Comparison of ENCODE assay signal across 18 mouse cellular contexts in the genomic region with DNA sequence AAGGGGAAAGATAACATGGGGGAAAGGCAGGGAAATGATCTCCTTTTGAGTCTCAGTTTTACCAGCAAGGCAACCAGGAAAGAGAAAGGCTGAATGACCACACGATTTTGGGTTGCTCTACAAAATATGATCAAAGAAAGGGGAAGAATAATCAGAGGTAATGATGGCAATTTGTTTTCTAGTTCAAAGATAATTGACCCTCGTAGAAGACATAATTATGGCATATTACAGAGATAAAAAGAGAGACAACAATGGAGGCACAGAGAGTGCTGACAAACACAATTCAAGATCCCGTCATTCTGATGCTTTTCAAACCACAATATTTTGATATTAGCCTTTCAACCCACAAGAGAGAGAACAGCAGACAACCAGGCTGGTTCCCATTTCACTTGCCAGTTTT.
"Had no signal": no experiment of that assay in that cellular context is flagged by ENCODE, and none has a peak within 500 bp of the region (broad histone marks: within the 10 kb centered on the region; RNA-seq: fewer than 3 reads in every experiment).

No protein-coding gene starts in this region.

- H3K9me3 ChIP-seq: lung, embryonic 15.5 days; megakaryocyte, embryonic 14.5 days; midbrain, embryonic 13.5 days; midbrain, embryonic 15.5 days; neural tube, embryonic 12.5 days; stomach, embryonic 15.5 days had no signal

- H3K9ac ChIP-seq: liver, postnatal 0 days; lung, embryonic 15.5 days; midbrain, embryonic 13.5 days; midbrain, embryonic 15.5 days; neural tube, embryonic 12.5 days; stomach, embryonic 15.5 days had no signal

- ATAC-seq: liver, postnatal 0 days; lung, postnatal 0 days; midbrain, embryonic 13.5 days; midbrain, embryonic 15.5 days had no signal

- H3K36me3 ChIP-seq: lung, embryonic 15.5 days; midbrain, embryonic 13.5 days; midbrain, embryonic 15.5 days; neural tube, embryonic 12.5 days; stomach, embryonic 15.5 days had no signal

- H3K4me1 ChIP-seq: lung, embryonic 15.5 days; megakaryocyte, embryonic 14.5 days; midbrain, embryonic 13.5 days; midbrain, embryonic 15.5 days; neural tube, embryonic 12.5 days; stomach, embryonic 15.5 days had no signal

- H3K4me2 ChIP-seq: lung, embryonic 15.5 days; midbrain, embryonic 11.5 days; midbrain, embryonic 13.5 days; midbrain, embryonic 15.5 days; neural tube, embryonic 12.5 days; stomach, embryonic 15.5 days had no signal

- H3K27me3 ChIP-seq: lung, embryonic 15.5 days; megakaryocyte, embryonic 14.5 days; midbrain, embryonic 13.5 days; midbrain, embryonic 15.5 days; neural tube, embryonic 12.5 days; stomach, embryonic 15.5 days had no signal

- H3K27ac ChIP-seq: lung, embryonic 15.5 days; macrophage; midbrain, embryonic 13.5 days; midbrain, embryonic 15.5 days; neural tube, embryonic 12.5 days; stomach, embryonic 15.5 days; stomach, postnatal 0 days had no signal

- DNase-seq: liver, postnatal 0 days; lung, adult 2 months; lung, postnatal 14 days; lung, postnatal 36 days; right cerebral cortex, postnatal 14 days; thymus, adult 2 months; thymus, postnatal 25 days; thymus, postnatal 4 days had no signal

- H3K4me3 ChIP-seq: lung, embryonic 15.5 days; megakaryocyte, embryonic 14.5 days; midbrain, embryonic 13.5 days; midbrain, embryonic 15.5 days; neural tube, embryonic 12.5 days; stomach, embryonic 15.5 days had no signal
